Mouse (Mus musculus) cerebellum, adult 9-11 months (tissue): ENCODE measurements around the gene Smarcc1.
A peak's percentile ranks its signal among the peaks of the same experiment; 100 is the strongest.
"Not testable (repeated sequence)": the region's sequence is repeated elsewhere in the genome, so short reads cannot be mapped to it uniquely, and the experiment has no call there.

Source experiments
- DNase-seq: peaks from one replicate; pipeline ENCODE4 v3.0.0; 2022

The Smarcc1 gene

GRCm38 (mm10) chr9:110132201-110132605, 14.7 kb downstream of the Smarcc1 start:
- no peak for DNase-seq

- DNase-seq = no peak
Measured at GRCm38 (mm10) chr9:110132921-110133320, 15.4 kb downstream of the Smarcc1 start.

GRCm38 (mm10) chr9:110134176-110134575, 16.7 kb downstream of the Smarcc1 start:
- DNase-seq = no peak

- DNase-seq = no peak
Measured at GRCm38 (mm10) chr9:110139119-110139518, 21.6 kb downstream of the Smarcc1 start.

- DNase-seq = no peak
Measured at GRCm38 (mm10) chr9:110142097-110142496, 24.6 kb downstream of the Smarcc1 start.

DNA sequence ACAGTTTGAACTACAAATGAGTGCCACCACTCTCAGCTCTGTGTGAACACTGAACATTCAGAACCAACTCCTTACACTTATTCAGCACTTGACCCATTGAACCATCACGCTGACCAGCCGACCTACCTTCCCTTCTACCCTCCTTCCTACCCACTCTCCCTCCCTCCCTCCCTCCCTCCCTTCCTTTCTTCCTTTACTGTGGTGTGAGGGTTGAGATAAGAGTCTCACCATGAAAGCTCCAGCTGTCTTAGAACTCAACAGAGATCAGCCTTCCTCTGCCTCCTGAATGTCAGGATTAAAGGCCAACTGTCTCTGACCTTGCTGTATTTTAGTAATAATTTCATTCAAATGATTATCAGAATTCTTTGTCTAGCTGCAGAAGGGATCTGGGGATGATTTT, 31.1 kb downstream of the Smarcc1 start:
- DNase-seq = no peak

GRCm38 (mm10) chr9:110159036-110159435, 41.5 kb downstream of the Smarcc1 start:
- DNase-seq = no peak

DNA sequence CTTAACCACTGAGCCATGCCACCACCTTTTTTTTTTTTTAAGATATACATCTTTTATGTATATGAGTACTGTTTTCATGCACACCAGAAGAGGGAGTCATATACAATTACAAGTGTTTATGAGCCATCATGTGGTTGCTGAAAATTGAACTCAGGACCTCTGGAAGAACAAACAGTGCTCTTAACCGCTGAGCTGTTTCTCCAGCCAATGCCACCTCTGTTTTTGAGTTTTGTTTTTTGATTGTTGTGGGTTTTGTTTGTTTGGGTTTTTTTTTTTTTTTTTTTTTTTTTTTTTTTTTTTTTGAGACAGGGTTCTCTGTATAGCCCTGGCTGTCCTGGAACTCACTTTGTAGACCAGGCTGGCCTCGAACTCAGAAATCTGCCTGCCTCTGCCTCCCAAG, 43.0 kb downstream of the Smarcc1 start:
- DNase-seq = not testable (repeated sequence)

DNA sequence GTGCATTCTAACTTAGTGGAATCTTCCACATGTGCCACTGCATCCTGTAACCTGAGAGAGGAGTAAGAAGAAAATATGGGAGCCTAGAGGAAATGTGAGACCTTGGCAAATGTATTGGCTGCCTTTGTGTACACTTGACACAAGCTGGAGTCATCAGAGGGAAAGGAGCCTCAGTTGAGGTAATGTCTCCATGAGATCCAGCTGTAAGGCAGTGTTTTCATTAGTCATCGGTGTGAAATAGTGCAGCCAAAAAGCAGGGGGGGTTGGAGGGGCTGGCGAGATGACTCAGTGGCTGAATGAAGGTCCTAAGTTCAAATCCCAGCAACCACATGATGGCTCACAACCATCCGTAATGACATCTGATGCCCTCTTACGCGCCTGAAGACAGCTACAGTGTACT, 44.9 kb downstream of the Smarcc1 start:
- DNase-seq = no peak

GRCm38 (mm10) chr9:110163071-110163470, 45.6 kb downstream of the Smarcc1 start:
- DNase-seq = no peak

DNA sequence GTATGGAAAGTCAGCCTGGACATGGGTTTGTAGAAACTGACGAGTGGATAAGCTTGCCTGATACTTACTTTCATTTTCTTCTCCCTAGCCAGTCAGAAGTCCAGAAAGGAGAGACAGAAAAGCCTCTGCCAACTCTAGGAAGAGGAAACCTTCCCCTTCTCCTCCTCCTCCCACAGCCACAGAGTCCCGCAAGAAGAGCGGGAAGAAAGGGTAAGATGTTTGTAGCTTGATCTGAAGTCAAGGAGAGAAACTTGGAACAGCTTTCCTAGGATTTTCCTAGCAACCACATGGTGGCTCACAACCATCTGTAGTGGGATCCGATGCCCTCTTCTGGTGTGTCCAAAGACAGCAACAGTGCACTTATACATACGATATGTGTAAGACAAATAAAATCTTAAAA, 53.4 kb downstream of the Smarcc1 start:
- DNase-seq = peak; percentile 2

GRCm38 (mm10) chr9:110199870-110200269, 82.4 kb downstream of the Smarcc1 start:
- DNase-seq = no peak

DNA sequence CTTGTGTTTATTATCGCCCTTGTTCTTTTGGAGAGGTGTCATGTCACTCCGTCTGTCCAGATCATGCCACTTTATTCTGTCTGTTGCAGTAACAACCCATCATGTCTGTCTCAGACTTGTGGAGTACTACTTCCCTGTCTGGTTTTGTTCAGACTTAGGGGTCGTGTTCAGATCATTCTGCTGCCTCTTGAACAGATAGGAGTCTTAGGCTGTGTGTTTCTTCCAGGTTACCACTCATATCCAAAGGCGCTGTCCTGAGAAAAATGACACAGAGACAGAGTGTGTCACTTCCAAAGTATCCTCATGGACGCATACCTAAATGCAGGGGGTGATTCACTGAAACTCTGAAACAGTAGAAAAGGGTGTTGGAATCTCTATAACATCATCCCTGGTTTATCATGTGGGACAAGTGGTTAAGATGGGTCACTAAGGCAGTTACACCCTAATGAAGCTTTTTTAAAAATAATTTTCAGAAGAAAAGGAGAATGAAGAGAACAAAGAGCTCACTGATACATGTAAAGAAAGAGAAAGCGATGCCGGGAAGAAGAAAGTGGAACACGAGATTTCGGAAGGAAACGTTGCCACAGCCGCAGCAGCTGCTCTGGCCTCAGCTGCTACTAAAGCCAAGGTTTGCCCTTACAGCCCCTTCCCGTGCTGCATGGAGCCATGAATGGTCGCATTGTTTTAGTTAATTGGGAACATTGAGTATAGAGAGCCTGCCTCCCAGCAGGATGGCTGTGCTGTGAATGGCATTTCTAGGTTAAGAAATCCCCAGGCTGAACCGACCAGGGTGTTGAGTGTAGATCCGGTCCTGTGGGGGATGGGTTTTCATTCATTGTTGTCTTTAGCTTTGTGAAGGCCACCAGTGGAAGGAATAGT, 88.3 kb downstream of the Smarcc1 start:
- DNase-seq = peak; percentile 20

DNA sequence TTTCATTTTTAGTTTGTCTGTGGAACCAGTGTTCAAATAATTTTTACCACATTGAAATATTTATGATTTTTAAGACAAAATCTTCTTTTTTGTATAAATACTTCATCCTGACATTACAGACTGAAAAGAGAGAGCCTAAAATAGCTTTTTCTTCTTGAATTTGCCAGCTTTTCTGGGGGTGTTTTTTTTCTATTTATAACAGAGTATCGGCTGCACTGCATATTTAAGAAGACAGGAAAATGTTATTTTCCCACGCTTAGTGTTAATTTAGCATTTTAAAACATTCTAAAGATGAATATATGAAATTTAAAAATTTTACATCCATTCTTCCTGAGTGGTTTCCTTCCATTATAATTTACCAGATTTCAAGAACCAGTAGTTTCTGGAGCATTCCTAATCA, 88.9 kb downstream of the Smarcc1 start:
- DNase-seq = no peak

GRCm38 (mm10) chr9:110208265-110208664, 90.8 kb downstream of the Smarcc1 start:
- DNase-seq = no peak

GRCm38 (mm10) chr9:110208967-110209366, 91.5 kb downstream of the Smarcc1 start:
- DNase-seq = no peak

DNA sequence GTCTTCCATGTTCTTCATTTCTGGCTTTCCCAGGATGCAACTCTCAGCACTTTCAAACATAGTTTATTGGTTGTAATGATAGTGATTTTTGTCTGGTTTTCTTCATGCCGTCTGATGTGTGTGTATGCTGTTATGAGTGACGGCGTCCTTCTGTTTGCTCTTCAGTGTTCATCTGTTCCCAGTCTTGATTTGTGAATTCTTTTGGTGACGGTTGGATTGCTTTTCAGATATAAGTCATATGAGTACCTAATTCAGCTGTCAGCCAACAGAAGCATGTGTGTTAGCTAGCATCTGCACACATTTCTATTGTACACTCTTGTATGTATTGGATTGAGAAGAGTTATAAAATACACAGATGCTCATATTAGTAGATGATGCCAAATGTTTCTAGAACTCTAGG, 106.8 kb downstream of the Smarcc1 start:
- no peak for DNase-seq

GRCm38 (mm10) chr9:110226191-110226590, 108.7 kb downstream of the Smarcc1 start:
- no peak for DNase-seq

GRCm38 (mm10) chr9:110228671-110229070, 111.2 kb downstream of the Smarcc1 start:
- no peak for DNase-seq

- no peak for DNase-seq
Measured at GRCm38 (mm10) chr9:110229112-110229511, 111.6 kb downstream of the Smarcc1 start.

DNA sequence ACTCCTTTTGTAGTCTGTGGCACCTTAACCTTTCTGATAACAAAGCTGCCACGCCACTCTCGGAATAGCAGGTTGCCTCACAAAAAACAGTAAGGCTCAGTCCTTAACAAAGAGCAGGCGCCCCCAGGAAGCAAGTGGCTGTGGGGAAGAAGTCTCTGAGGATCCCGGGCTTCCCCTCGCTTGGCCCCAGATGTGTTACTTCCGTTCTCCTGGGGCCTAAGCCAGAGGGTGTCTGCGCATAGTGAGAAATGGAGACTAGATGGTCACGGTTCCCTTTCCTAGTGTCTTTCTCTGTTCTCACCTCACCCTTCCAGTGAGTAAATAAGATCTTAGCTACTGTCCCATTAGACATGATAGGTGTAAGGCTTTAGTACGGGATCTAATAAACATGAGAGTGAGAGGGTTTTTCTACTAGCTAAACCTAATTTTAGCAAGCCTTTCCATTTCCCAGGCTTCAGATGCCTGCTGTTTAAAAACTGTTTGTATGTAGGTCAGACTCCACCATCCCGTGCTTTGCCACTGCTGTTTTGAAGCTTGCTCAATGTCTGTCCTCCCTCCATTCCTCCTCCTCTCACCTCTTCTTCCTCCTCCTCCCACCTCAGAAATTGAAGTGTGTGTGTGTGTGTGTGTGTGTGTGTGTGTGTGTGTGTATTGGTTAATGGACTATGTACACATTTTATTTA, 112.2 kb downstream of the Smarcc1 start:
- peak; percentile 59 for DNase-seq

DNA sequence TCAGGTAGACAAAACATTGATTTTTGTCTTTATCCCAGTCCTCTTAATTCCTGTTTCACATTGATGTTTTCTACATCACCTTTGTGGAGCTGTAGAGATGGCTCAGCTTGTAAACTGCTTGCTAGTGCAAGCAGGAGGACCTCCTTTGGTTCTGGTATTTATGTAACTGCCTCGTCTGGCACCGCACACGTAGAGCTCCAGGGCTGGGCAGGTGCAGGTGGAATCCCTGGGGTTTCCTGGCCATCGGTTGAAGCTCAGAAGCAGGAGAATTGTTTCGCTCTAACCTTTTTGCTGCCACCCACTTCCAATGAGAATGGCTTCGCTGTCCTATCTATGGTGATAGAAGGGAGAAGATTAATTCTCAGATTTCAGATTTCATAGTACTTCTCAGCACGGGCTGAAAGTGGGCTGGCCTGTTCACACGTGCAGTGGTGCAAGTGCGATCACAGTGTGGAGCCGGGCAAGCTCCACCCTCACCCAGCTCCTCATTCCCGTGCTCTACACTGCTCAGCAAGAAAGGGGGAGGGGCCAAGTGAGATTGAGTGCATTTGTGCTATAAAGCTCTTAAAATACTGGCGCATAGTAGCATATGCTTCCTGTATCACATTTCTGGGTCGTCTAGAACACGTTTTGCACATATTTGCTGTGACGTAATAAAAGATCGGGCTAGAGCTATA, 113.0 kb downstream of the Smarcc1 start:
- DNase-seq = peak; percentile 94

- DNase-seq = no peak
Measured at GRCm38 (mm10) chr9:110234962-110235361, 117.5 kb downstream of the Smarcc1 start.
